Mouse (Mus musculus): ENCODE data around the gene Ahsa1.
A peak's percentile ranks its signal among the peaks of the same experiment; 100 is the strongest.
"Not testable (repeated sequence)": the region's sequence is repeated elsewhere in the genome, so short reads cannot be mapped to it uniquely, and the experiment has no call there.

Ahsa1 gene

GRCm38 (mm10) chr12:87266108-87266826, at the start of gene Ahsa1, which contains the start of gene Vipas39:
Ahsa1 (plus strand) TSS chr12:87266479.
Vipas39 (minus strand) TSS chr12:87266256.
- peak; percentile 95 for DNase-seq (ENCODE audit: low read depth)

- no peak for DNase-seq (ENCODE audit: low read depth)
Observed at GRCm38 (mm10) chr12:87217596-87217995, 48.7 kb upstream of the Ahsa1 start.

- DNase-seq (ENCODE audit: low read depth) = no peak
Observed at GRCm38 (mm10) chr12:87219362-87219761, 46.9 kb upstream of the Ahsa1 start.

- DNase-seq (ENCODE audit: low read depth) = no peak
Observed at GRCm38 (mm10) chr12:87224950-87225349, 41.3 kb upstream of the Ahsa1 start.

GRCm38 (mm10) chr12:87226801-87227200, 39.5 kb upstream of the Ahsa1 start:
- no peak for DNase-seq (ENCODE audit: low read depth)

- DNase-seq (ENCODE audit: low read depth) = no peak
Observed at GRCm38 (mm10) chr12:87229633-87230032, 36.6 kb upstream of the Ahsa1 start.

GRCm38 (mm10) chr12:87230379-87230895, 35.8 kb upstream of the Ahsa1 start:
- no peak for DNase-seq (ENCODE audit: low read depth)

GRCm38 (mm10) chr12:87236882-87237483, 29.3 kb upstream of the Ahsa1 start:
- DNase-seq (ENCODE audit: low read depth) = no peak

- DNase-seq (ENCODE audit: low read depth) = no peak
Observed at GRCm38 (mm10) chr12:87238632-87239031, 27.6 kb upstream of the Ahsa1 start, which contains the start of gene Noxred1. Noxred1 (minus strand) TSS chr12:87238732.

GRCm38 (mm10) chr12:87250161-87250560, 16.1 kb upstream of the Ahsa1 start:
- DNase-seq (ENCODE audit: low read depth) = no peak

- no peak for DNase-seq (ENCODE audit: low read depth)
Observed at GRCm38 (mm10) chr12:87253878-87254277, 12.4 kb upstream of the Ahsa1 start.

- DNase-seq (ENCODE audit: low read depth) = no peak
Observed at GRCm38 (mm10) chr12:87256629-87257028, 9.7 kb upstream of the Ahsa1 start.

- no peak for DNase-seq (ENCODE audit: low read depth)
Observed at GRCm38 (mm10) chr12:87260562-87260961, 5.7 kb upstream of the Ahsa1 start.

GRCm38 (mm10) chr12:87265444-87265843, 835 bp upstream of the Ahsa1 start:
- no peak for DNase-seq (ENCODE audit: low read depth)

GRCm38 (mm10) chr12:87266827-87267603, 736 bp downstream of the Ahsa1 start:
- no peak for DNase-seq (ENCODE audit: low read depth)

- peak; percentile 64 for DNase-seq (ENCODE audit: low read depth)
Observed at GRCm38 (mm10) chr12:87267682-87268081, 1.4 kb downstream of the Ahsa1 start.

- DNase-seq (ENCODE audit: low read depth) = no peak
Observed at GRCm38 (mm10) chr12:87274853-87275831, 8.9 kb downstream of the Ahsa1 start.

- DNase-seq (ENCODE audit: low read depth) = not testable (repeated sequence)
Observed at GRCm38 (mm10) chr12:87277251-87277650, 11.0 kb downstream of the Ahsa1 start.

GRCm38 (mm10) chr12:87278118-87278730, 11.9 kb downstream of the Ahsa1 start:
- DNase-seq (ENCODE audit: low read depth) = no peak

GRCm38 (mm10) chr12:87279350-87279749, 13.1 kb downstream of the Ahsa1 start:
- DNase-seq (ENCODE audit: low read depth) = no peak

GRCm38 (mm10) chr12:87279879-87280278, 13.6 kb downstream of the Ahsa1 start:
- no peak for DNase-seq (ENCODE audit: low read depth)
